Mouse (Mus musculus) G1E-ER4 (cell line): Measurements from ENCODE around the gene Large1. TPM values are rescaled to one million over a fixed set of nuclear protein-coding genes. Genes with fewer than 3 reads are reported as not detected.

Experiments used
- GATA1 ChIP-seq: IDR thresholded peaks from one replicate; pipeline ENCODE4 v1.8.0; 2012; ENCODE audit warnings: low read length, inconsistent platforms
- polyA plus RNA-seq: library from polyadenylated mRNA; stranded (reverse); fragments of >175 nt; gene quantifications from 2 replicates; pipeline ENCODE4 v1.2.3, GENCODE M21; 2012

Large1 gene
- polyA plus RNA-seq, 1 experiment: not detected

GRCm38 (mm10) chr8:73104089-73104488, 249.3 kb downstream of the Large1 start:
- no peak for TF ChIP-seq GATA1

DNA sequence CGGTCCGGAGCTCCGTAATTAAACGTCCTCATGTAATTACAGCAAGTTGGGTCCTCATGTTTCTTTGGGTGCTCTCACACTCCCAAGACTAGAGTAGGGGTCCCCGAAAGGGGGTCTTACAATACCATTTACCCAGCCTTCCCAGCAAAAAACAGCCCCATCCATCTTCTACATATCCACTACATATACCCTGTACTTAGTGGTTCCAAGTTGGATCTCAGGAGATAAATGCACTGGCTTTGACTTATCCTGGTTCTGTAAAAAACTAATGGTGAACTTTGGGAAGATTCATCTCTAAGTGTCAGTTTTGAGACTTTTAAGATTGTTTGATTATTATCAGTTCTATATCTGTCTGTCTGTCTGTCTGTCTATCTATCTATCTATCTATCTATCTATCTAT, 252.3 kb downstream of the Large1 start:
- TF ChIP-seq GATA1: no peak

- no peak for TF ChIP-seq GATA1
These were observed 253.8 kb downstream of the Large1 start for GRCm38 (mm10) chr8:73099542-73099941.

DNA sequence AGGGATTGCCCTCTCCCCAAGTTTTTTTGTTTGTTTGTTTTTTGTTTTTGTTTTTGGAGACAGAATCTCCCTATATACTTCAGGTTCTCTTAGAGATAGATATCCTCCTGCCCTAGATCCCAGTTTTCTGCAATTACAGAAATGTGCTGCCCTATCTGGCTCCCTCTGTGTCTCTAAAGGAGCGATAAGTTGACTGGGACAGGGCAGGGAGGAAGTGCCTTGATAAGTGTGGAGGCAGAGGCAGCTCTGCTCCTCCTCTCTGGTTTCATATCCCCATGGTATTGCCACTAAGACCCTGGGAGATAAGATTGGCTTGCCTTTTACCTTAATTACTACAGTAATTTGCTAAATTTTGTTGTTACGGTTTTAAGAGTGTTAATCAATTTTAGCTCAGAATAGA, 256.4 kb downstream of the Large1 start:
- no peak for TF ChIP-seq GATA1

DNA sequence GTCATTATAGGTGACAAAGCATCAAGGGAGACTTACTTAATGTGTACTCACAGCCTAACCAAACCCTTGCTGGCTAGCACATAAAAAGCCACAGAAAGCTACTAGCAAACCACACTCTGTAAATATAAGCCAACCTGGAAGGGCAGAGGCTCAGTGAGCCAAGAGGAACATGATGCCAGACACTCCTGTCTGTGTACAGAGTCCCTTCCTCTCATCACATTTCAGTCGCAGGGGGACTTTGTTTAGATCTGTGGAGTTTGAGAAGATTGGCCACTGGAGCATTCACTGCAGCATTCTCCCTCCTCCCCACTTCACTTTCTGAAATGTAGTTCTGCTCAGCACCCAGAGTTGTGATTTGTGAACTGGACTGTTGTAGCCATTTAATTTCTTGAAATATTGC, 291.9 kb downstream of the Large1 start:
- TF ChIP-seq GATA1: no peak

- TF ChIP-seq GATA1: no peak
These were observed 298.6 kb downstream of the Large1 start for GRCm38 (mm10) chr8:73054726-73055125.

GRCm38 (mm10) chr8:73053878-73054277, 299.5 kb downstream of the Large1 start:
- TF ChIP-seq GATA1: no peak

- no peak for TF ChIP-seq GATA1
These were observed 300.9 kb downstream of the Large1 start for GRCm38 (mm10) chr8:73052414-73052813.

GRCm38 (mm10) chr8:73048136-73048535, 305.2 kb downstream of the Large1 start:
- TF ChIP-seq GATA1: no peak

GRCm38 (mm10) chr8:73029787-73030186, 323.6 kb downstream of the Large1 start:
- no peak for TF ChIP-seq GATA1

- no peak for TF ChIP-seq GATA1
These were observed 335.1 kb downstream of the Large1 start for GRCm38 (mm10) chr8:73018241-73018640.

GRCm38 (mm10) chr8:73017601-73018000, 335.7 kb downstream of the Large1 start:
- TF ChIP-seq GATA1: no peak

GRCm38 (mm10) chr8:73016303-73016702, 337.0 kb downstream of the Large1 start:
- no peak for TF ChIP-seq GATA1

DNA sequence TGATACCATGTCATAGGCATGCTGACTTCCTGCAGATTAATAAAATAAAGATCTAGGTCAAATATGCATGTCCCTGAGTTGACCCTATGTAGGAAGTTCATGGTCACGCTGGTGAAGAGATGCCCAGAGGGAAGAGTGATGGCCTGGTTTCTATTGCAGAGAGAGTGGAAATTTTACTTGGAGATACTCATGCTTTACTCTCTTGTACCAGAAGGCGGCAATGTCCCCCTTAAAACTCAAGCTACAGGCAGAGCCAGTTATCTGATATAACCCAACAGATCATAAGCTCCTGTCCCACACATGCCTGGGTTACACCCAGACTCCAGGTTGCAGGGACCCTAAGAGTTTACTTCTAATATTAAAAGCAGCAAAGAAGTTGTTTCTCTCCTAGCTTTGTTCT, 345.9 kb downstream of the Large1 start:
- no peak for TF ChIP-seq GATA1

- TF ChIP-seq GATA1: no peak
These were observed 349.5 kb downstream of the Large1 start for GRCm38 (mm10) chr8:73003858-73004257.

DNA sequence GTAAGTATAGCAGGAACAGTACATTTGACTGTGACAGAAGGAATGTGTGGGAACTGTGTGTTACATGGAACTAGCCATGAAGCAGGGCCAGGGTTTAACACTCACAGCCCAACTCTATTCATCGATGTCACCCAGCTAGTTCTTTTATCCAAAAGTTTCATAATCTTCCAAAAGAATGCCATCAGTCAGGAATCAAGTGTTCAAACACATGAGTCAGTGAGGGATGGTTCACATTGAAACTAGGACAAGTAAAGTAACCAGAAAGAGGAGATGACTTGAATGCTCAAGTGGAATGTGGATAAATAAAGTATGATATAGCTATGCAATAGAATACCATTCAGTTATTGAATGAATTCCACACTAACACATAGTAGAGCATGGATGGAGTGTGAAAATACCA, 359.5 kb downstream of the Large1 start:
- no peak for TF ChIP-seq GATA1

GRCm38 (mm10) chr8:72990425-72990824, 362.9 kb downstream of the Large1 start:
- TF ChIP-seq GATA1: no peak

- no peak for TF ChIP-seq GATA1
These were observed 370.5 kb downstream of the Large1 start for GRCm38 (mm10) chr8:72982832-72983231.
